Mouse (Mus musculus): ENCODE measurements at regions not wholly inside any gene's neighbourhood (a gene's known extent, or its start where the extent isn't known, plus 50 kb on each side); places are given as distances from the start of the nearest gene placed in this dataset.

DNA sequence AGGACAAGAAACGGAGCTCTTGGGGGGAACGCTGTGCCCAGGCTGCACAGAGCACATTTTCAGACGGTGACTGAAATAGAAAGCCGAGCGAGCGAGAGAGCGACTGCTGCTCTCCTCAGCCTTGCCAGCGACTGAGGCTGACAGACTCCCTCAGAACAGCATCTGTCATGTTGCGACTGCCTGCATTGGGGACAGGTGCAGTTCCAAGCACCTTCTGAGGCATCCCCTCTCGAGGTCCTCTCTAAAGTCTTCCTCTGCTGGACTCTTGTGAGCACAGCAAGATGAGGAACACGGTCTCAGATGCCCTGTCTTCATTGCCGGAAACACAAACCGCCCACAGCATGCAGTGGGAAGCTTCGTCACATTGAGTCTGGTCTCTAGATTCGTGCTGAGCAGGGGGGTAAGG, 372.7 kb downstream of the Agtpbp1 start:
- no peak for ATAC-seq
- no peak overlapping the region for H3K4me3 ChIP-seq (replicated peaks)
- no peak overlapping the region for H3K4me2 ChIP-seq (replicated peaks)
- H3K9ac ChIP-seq (replicated peaks): no peak overlapping the region
- H3K36me3 ChIP-seq: no peaks in the 10 kb centered on the region
- H3K9me3 ChIP-seq: no peaks in the 10 kb centered on the region
- H3K27me3 ChIP-seq: no peaks in the 10 kb centered on the region
- H3K27ac ChIP-seq: no peak overlapping the region
- WGBS: 89% methylated on average over 15 of the region's 15 CpGs
- H3K4me1 ChIP-seq (replicated peaks): 0 out of 2 replicates have a peak, but pooled peaks cover 6% of the 10 kb centered on the region

DNA sequence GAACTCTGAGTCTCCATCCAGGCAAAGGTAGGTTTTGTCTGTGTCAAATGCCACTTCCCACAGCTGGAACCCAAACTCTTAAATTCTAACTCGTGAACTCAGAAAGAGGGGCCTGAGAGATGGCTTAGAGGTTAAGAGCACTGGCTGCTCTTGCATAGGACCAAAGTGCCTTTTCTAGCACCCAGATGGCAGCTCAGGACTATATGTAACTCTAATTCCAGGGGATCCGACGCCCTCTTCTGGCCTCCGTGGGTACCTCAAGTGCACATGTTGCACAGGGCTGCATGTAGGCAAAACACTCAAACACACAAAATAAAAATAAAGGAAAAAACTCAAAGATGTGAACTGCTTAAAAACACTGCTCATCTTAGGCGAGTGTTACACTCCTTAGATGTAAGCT, 374.2 kb downstream of the Agtpbp1 start:
- H3K27ac ChIP-seq: no peak overlapping the region
- WGBS: 67% methylated on average over 5 of the region's 5 CpGs
- no peak overlapping the region for H3K9ac ChIP-seq (replicated peaks)
- H3K36me3 ChIP-seq: no peaks in the 10 kb centered on the region
- no peak for ATAC-seq
- H3K4me1 ChIP-seq (replicated peaks): 0 out of 2 replicates have a peak, but pooled peaks cover 6% of the 10 kb centered on the region
- no peak overlapping the region for H3K4me3 ChIP-seq (replicated peaks)
- H3K27me3 ChIP-seq: no peaks in the 10 kb centered on the region
- H3K9me3 ChIP-seq: no peaks in the 10 kb centered on the region
- no peak overlapping the region for H3K4me2 ChIP-seq (replicated peaks)

GRCm38 (mm10) chr13:59206186-59206585, 378.8 kb downstream of the Agtpbp1 start:
- no peak overlapping the region for H3K27ac ChIP-seq
- H3K36me3 ChIP-seq: no peaks in the 10 kb centered on the region
- 83% methylated on average over 3 of the region's 3 CpGs for WGBS
- H3K4me1 ChIP-seq (replicated peaks): 0 out of 2 replicates have a peak, but pooled peaks cover 6% of the 10 kb centered on the region
- no peak overlapping the region for H3K4me2 ChIP-seq (replicated peaks)
- H3K27me3 ChIP-seq: no peaks in the 10 kb centered on the region
- H3K4me3 ChIP-seq (replicated peaks): no peak overlapping the region
- H3K9me3 ChIP-seq: no peaks in the 10 kb centered on the region
- no peak for ATAC-seq
- H3K9ac ChIP-seq (replicated peaks): no peak overlapping the region

- ATAC-seq: no peak
Observed at GRCm38 (mm10) chr13:59204506-59204905, 380.5 kb downstream of the Agtpbp1 start.

DNA sequence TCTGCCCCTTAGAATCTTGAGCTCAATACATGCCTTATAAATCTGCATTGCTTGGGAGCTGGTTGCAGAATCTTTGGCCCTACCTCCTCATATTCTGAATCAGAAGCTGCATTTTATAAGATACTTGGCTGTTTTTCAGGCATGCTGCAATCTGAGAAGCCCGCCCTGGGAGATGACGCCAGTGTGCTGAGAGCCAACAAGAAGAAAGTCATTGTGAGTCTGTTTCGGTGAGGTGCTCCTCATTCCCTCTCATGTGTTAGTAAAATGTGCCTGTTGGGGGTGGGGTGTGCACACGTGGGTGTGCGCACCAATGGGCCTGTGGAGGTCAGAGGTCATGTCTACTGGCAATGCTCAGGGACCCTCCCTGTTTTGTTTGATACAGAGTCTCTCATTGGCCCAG, 388.7 kb downstream of the Agtpbp1 start:
- ATAC-seq: no peak
- Histone ChIP-seq H3K4me2 (replicated peaks) (no peak overlapping the region), H3K9me3 (no peaks in the 10 kb centered on the region), H3K9ac (replicated peaks) (no peak overlapping the region), H3K36me3 (no peaks in the 10 kb centered on the region), H3K27me3 (no peaks in the 10 kb centered on the region), H3K27ac (no peak overlapping the region), H3K4me1 (replicated peaks) (no peaks in the 10 kb centered on the region), H3K4me3 (replicated peaks) (no peak overlapping the region)
- 80% methylated on average over 5 of the region's 5 CpGs for WGBS

More at GRCm38 (mm10) chr13:59204506-59204905, 380.5 kb downstream of the Agtpbp1 start:
- no peak overlapping the region for H3K4me2 ChIP-seq (replicated peaks)
- no peak overlapping the region for H3K27ac ChIP-seq
- H3K9ac ChIP-seq (replicated peaks): no peak overlapping the region
- no peaks in the 10 kb centered on the region for H3K27me3 ChIP-seq
- H3K4me3 ChIP-seq (replicated peaks): no peak overlapping the region
- H3K4me1 ChIP-seq (replicated peaks): no peaks in the 10 kb centered on the region
- H3K36me3 ChIP-seq: no peaks in the 10 kb centered on the region
- no peaks in the 10 kb centered on the region for H3K9me3 ChIP-seq
- WGBS: 90% methylated on average over 2 of the region's 2 CpGs

DNA sequence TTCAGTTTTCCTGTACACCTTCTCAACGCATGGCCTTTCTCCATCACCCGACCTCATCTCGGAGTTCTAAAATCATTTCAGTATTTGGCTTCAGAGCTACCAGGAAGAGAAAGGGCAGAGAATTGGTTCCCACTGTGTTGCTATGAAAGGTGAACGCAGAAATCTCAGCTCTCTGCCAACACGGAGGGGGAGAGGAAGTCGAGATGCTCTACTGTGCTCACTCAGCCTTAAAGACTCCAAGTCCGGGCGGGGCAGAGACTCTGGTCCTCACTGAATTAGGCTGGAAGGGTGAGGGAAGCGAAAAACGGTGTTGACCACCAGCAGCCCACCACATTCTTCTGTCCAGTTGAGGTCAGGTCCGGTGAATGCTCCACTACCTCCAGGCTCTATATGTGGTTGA, 382.1 kb downstream of the Ntrk2 start:
- no peak overlapping the region for H3K4me2 ChIP-seq (replicated peaks)
- H3K27ac ChIP-seq: no peak overlapping the region
- 91% methylated on average over 11 of the region's 11 CpGs for WGBS
- ATAC-seq: no peak
- no peaks in the 10 kb centered on the region for H3K36me3 ChIP-seq
- H3K4me1 ChIP-seq (replicated peaks): no peaks in the 10 kb centered on the region
- H3K4me3 ChIP-seq (replicated peaks): no peak overlapping the region
- H3K27me3 ChIP-seq: no peaks in the 10 kb centered on the region
- no peaks in the 10 kb centered on the region for H3K9me3 ChIP-seq
- H3K9ac ChIP-seq (replicated peaks): no peak overlapping the region
